Mouse (Mus musculus): ENCODE results near the gene Scgb1a1. TPM values are rescaled to one million over a fixed set of nuclear protein-coding genes. Genes with fewer than 3 reads are reported as not detected.

The Scgb1a1 gene
- polyA plus RNA-seq, 1 experiment, result 174 TPM

GRCm38 (mm10) chr19:9108536-9108935, 20.8 kb upstream of the Scgb1a1 start:
- WGBS, result 95% methylated on average over 1 of the region's 1 CpGs
- no peak for TF ChIP-seq CTCF (IDR thresholded peaks at IDR 0.05; ENCODE audit: borderline replicate concordance, control insufficient read depth, extremely low read depth, insufficient read depth, low read length, poor library complexity)
- no peak for TF ChIP-seq POLR2A (IDR thresholded peaks at IDR 0.05; ENCODE audit: control insufficient read depth, extremely low read depth, insufficient read depth, low read length, poor library complexity)
- H3K36me3 ChIP-seq (ENCODE audit: control insufficient read depth, insufficient read depth, low read length), result peaks cover 16% of the 10 kb centered on the region
- H3K27ac ChIP-seq (ENCODE audit: control insufficient read depth, insufficient read depth, low read length), result no peak overlapping the region
- DNase-seq, result no peak
- H3K27me3 ChIP-seq (ENCODE audit: control insufficient read depth, insufficient read depth, low read length), result no peaks in the 10 kb centered on the region
- H3K4me3 ChIP-seq (ENCODE audit: control insufficient read depth, insufficient read depth, low read length), result no peak overlapping the region
- H3K4me1 ChIP-seq (replicated peaks; ENCODE audit: control insufficient read depth, insufficient read depth, low read length), result peaks cover 5% of the 10 kb centered on the region; the same call in 1 of the 2 replicates

- Histone ChIP-seq H3K27ac (ENCODE audit: control insufficient read depth, insufficient read depth, low read length) (no peak overlapping the region), H3K27me3 (ENCODE audit: control insufficient read depth, insufficient read depth, low read length) (no peaks in the 10 kb centered on the region), H3K4me1 (replicated peaks; ENCODE audit: control insufficient read depth, insufficient read depth, low read length) (peaks cover 5% of the 10 kb centered on the region; the same call in 1 of the 2 replicates), H3K36me3 (ENCODE audit: control insufficient read depth, insufficient read depth, low read length) (peaks cover 5% of the 10 kb centered on the region; the same call in 1 of the 2 replicates), H3K4me3 (ENCODE audit: control insufficient read depth, insufficient read depth, low read length) (no peak overlapping the region)
- TF ChIP-seq CTCF (IDR thresholded peaks at IDR 0.05; ENCODE audit: borderline replicate concordance, control insufficient read depth, extremely low read depth, insufficient read depth, low read length, poor library complexity) (no peak), POLR2A (IDR thresholded peaks at IDR 0.05; ENCODE audit: control insufficient read depth, extremely low read depth, insufficient read depth, low read length, poor library complexity) (no peak)
- WGBS, result 70% methylated on average over 1 of the region's 1 CpGs
- DNase-seq, result no peak
Observed at GRCm38 (mm10) chr19:9107379-9107755, 19.6 kb upstream of the Scgb1a1 start.

DNA sequence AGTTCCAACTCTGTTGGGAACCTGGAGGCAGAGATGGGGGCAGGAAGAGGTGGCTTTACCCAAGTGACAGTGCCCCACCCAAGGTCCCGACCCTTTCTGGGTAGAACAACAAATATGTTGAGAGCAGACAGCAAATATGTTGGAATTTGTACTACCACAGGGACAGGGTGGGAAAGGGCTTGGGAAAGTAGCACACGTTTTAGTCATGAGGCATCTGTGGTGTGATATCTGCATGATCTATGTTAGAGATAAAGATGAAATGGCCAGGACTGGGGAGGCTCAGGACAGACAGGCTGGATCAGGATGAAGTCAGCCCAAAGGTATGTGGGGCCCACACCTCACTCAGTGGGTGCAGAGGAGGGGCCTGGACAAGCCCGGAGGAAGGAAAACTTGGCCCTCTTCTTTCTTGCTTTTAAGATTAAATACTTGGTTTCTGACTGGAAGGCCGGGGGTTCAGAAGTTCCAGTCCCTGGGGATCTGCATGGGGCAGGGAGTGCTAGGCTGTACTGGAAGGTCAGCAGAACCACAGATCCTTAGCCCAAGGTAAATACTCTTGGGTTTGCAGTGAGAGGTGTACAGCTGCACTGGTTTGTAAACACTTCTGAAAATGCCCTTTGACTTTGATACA, 19.1 kb upstream of the Scgb1a1 start:
- H3K4me3 ChIP-seq (ENCODE audit: control insufficient read depth, insufficient read depth, low read length), result no peak overlapping the region
- DNase-seq, result no peak
- no peaks in the 10 kb centered on the region for H3K27me3 ChIP-seq (ENCODE audit: control insufficient read depth, insufficient read depth, low read length)
- WGBS, result 62% methylated on average over 4 of the region's 4 CpGs
- H3K4me1 ChIP-seq (replicated peaks; ENCODE audit: control insufficient read depth, insufficient read depth, low read length), result peaks cover 5% of the 10 kb centered on the region; the same call in 1 of the 2 replicates
- H3K36me3 ChIP-seq (ENCODE audit: control insufficient read depth, insufficient read depth, low read length), result no peaks in the 10 kb centered on the region; the same call in 1 of the 2 replicates
- TF ChIP-seq CTCF (IDR thresholded peaks at IDR 0.05; ENCODE audit: borderline replicate concordance, control insufficient read depth, extremely low read depth, insufficient read depth, low read length, poor library complexity), result no peak
- no peak for TF ChIP-seq POLR2A (IDR thresholded peaks at IDR 0.05; ENCODE audit: control insufficient read depth, extremely low read depth, insufficient read depth, low read length, poor library complexity)
- H3K27ac ChIP-seq (ENCODE audit: control insufficient read depth, insufficient read depth, low read length), result no peak overlapping the region

DNA sequence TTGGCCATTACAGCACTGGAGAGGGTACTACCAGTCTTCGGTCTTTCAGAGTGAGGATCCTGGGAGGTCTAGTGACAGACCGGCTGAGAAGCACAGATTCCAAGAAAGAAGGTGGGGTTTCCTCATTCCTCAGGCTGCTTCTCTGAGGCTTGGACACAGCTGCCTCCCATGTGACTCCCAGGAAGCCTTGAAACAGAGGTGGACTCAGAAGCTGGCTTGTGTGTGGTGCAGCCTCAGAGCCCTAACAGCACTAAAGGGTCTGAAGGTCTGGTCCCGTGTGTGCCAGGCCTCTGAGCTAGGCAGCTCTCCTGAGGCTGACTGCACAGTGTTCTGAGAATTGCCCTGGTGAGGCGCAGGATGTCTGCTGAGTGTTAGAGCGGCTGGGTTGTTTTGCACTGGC, 18.3 kb upstream of the Scgb1a1 start:
- Histone ChIP-seq H3K27ac (ENCODE audit: control insufficient read depth, insufficient read depth, low read length) (no peak overlapping the region), H3K4me3 (ENCODE audit: control insufficient read depth, insufficient read depth, low read length) (no peak overlapping the region), H3K36me3 (ENCODE audit: control insufficient read depth, insufficient read depth, low read length) (no peaks in the 10 kb centered on the region), H3K4me1 (replicated peaks; ENCODE audit: control insufficient read depth, insufficient read depth, low read length) (peaks cover 5% of the 10 kb centered on the region; the same call in 1 of the 2 replicates), H3K27me3 (ENCODE audit: control insufficient read depth, insufficient read depth, low read length) (no peaks in the 10 kb centered on the region)
- TF ChIP-seq CTCF (IDR thresholded peaks at IDR 0.05; ENCODE audit: borderline replicate concordance, control insufficient read depth, extremely low read depth, insufficient read depth, low read length, poor library complexity) (no peak), POLR2A (IDR thresholded peaks at IDR 0.05; ENCODE audit: control insufficient read depth, extremely low read depth, insufficient read depth, low read length, poor library complexity) (no peak)
- WGBS, result 86% methylated on average over 5 of the region's 5 CpGs
- DNase-seq, result no peak

DNA sequence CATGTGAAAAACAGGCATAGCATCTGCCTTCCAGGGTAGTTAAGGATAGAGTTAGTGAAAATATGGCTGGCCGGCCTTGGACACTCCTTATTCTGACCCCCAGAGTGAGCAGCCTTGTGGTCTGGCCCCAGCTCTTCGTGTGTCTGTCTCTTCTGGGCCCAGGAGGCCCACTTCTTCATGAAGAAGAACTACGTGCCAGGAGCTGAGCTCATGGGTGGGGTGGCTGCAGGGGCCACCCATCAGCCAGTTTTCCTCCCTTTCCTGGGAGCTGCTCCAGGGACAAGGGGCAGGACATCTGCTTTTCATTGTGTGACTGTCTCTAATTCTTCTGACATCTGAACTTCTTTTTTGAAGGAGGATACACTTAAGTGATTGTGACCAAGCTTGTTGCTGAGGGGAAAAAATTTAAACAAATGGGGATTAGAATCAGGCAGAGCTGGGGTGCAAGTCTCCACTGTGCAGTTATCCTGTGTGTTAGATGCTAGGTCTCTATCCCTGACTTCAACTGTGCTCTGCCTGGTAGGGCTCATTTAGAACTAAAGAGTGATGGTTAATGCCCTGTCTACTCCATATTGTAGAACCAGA, 17.4 kb upstream of the Scgb1a1 start:
- 93% methylated on average over 3 of the region's 3 CpGs for WGBS
- TF ChIP-seq POLR2A (IDR thresholded peaks at IDR 0.05; ENCODE audit: control insufficient read depth, extremely low read depth, insufficient read depth, low read length, poor library complexity) (no peak), CTCF (IDR thresholded peaks at IDR 0.05; ENCODE audit: borderline replicate concordance, control insufficient read depth, extremely low read depth, insufficient read depth, low read length, poor library complexity) (no peak)
- H3K4me3 ChIP-seq (ENCODE audit: control insufficient read depth, insufficient read depth, low read length), result no peak overlapping the region
- H3K4me1 ChIP-seq (replicated peaks; ENCODE audit: control insufficient read depth, insufficient read depth, low read length), result peaks cover 5% of the 10 kb centered on the region; the same call in 1 of the 2 replicates
- H3K27ac ChIP-seq (ENCODE audit: control insufficient read depth, insufficient read depth, low read length), result no peak overlapping the region
- no peak for DNase-seq
- H3K36me3 ChIP-seq (ENCODE audit: control insufficient read depth, insufficient read depth, low read length), result no peaks in the 10 kb centered on the region
- H3K27me3 ChIP-seq (ENCODE audit: control insufficient read depth, insufficient read depth, low read length), result no peaks in the 10 kb centered on the region

DNA sequence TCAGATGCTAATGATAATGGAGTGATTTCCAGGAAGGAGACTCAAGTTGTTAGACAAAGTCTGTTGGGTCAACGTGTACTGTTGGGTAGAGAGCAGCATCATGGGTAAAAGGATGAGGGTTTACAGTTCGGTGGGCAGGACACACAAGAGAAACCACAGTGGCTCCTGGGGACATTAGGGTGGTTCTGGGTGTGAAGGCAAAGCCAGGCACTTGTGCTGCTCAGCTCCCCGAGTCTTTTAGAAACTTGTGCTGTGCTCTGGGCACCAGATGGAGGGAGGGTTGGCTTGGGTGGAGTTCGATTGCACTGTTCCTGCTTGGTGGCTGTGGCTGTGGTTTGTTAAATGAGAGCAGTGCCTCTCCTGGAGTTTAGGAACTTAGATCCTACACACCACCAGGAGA, 16.2 kb upstream of the Scgb1a1 start:
- DNase-seq, result no peak
- no peaks in the 10 kb centered on the region for H3K36me3 ChIP-seq (ENCODE audit: control insufficient read depth, insufficient read depth, low read length)
- no peak overlapping the region for H3K27ac ChIP-seq (ENCODE audit: control insufficient read depth, insufficient read depth, low read length)
- H3K27me3 ChIP-seq (ENCODE audit: control insufficient read depth, insufficient read depth, low read length), result no peaks in the 10 kb centered on the region
- peaks cover 5% of the 10 kb centered on the region; the same call in 1 of the 2 replicates for H3K4me1 ChIP-seq (replicated peaks; ENCODE audit: control insufficient read depth, insufficient read depth, low read length)
- H3K4me3 ChIP-seq (ENCODE audit: control insufficient read depth, insufficient read depth, low read length), result no peak overlapping the region
- TF ChIP-seq CTCF (IDR thresholded peaks at IDR 0.05; ENCODE audit: borderline replicate concordance, control insufficient read depth, extremely low read depth, insufficient read depth, low read length, poor library complexity) (no peak), POLR2A (IDR thresholded peaks at IDR 0.05; ENCODE audit: control insufficient read depth, extremely low read depth, insufficient read depth, low read length, poor library complexity) (no peak)
- WGBS, result 15% methylated on average over 4 of the region's 4 CpGs
